Mouse (Mus musculus): ENCODE data around the gene Jchain.
A peak's percentile ranks its signal among the peaks of the same experiment; 100 is the strongest.

Jchain gene

DNA sequence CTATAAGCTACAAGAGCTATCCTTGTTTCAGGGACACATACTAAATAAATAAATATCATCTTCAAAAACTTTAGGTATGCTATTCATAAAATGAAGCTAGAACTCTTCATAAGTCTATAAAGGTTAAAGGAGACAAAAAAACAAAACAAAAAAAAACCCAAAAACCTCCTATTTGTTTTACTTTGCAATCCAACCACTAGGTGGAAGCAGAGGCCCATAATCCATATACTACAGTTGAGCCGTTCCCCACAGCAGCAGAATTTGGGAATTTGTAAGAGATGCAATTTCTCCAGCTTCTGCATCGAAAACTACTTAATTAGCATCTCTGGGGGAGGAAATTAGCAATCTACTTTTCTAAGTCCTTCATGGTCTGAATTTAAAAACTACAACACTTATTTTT is 8.5 kb downstream of the Jchain start:
- DNase-seq, result peak; percentile 18

- peak; percentile 86 for DNase-seq
Observed at GRCm38 (mm10) chr5:88508990-88509389, 18.7 kb downstream of the Jchain start.

DNA sequence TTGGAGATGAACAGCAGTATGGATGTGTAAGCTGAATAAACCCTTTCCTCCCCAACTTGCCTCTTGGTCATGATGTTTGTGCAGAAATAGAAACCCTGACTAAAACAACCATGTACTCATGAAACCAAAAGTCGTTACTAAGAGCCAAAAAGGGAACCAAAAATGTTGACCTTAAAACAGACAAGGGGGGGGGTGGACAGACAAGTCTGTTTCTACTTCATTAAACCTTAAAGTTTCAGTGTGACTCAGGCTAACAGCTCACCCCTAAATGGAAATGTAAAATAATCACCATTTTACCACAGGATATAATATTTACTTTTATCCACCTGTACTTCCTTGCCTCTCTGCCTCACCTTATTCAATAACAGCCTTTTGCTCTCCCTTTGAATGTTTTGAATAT is 19.1 kb downstream of the Jchain start:
- DNase-seq, result no peak

DNA sequence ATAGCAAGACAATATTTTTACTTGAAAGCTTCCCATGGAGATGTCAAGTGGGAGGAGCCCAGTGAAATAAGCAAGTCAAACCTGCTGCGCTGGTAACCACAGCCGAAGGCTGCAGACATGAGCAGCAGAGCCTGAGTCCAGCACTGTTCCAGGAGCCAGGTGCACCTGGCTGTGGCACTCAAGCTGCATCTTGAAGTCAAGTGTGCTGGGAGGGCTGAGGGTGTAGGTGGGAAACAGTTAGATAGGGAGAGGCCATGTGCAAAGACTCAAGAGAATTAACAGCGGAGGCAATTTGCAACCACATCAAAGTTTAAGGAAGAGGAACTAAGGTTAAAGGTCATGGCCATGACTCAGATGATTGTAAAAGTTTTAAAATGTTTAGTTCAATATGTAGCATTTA is 27.9 kb downstream of the Jchain start:
- DNase-seq, result peak; percentile 8

GRCm38 (mm10) chr5:88491111-88491510 is 36.6 kb downstream of the Jchain start:
- no peak for DNase-seq

DNA sequence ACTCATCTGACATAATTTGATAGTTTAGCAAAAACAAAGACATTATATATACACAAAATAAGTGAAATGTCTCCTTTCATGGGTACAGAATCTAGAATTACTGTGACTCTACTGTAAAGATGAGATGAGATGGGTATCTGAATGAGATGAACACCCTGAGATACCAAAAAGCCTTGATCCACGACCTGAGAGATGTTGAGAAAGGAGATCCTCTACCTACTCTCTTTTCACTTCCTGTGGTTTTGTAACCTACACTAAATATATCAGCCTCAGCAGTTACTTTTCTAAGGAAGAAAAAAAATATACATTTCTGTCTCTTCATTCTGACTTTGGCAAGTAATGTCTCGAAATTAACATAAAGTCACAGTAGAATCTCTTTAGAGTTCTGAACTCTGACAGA is 38.7 kb downstream of the Jchain start:
- DNase-seq, result no peak

GRCm38 (mm10) chr5:88487675-88488074 is 40.0 kb downstream of the Jchain start, which contains the start of gene Enam:
Enam (plus strand) TSS chr5:88487975.
- DNase-seq, result no peak

Data from heart, adult 11 months (tissue).